Mouse (Mus musculus): ENCODE results near the gene Galk1. TPM values are rescaled to one million over a fixed set of nuclear protein-coding genes. Genes with fewer than 3 reads are reported as not detected.

Gene Galk1
- polyA plus RNA-seq, 1 experiment from 2014 or later, result 92.6 TPM

DNA sequence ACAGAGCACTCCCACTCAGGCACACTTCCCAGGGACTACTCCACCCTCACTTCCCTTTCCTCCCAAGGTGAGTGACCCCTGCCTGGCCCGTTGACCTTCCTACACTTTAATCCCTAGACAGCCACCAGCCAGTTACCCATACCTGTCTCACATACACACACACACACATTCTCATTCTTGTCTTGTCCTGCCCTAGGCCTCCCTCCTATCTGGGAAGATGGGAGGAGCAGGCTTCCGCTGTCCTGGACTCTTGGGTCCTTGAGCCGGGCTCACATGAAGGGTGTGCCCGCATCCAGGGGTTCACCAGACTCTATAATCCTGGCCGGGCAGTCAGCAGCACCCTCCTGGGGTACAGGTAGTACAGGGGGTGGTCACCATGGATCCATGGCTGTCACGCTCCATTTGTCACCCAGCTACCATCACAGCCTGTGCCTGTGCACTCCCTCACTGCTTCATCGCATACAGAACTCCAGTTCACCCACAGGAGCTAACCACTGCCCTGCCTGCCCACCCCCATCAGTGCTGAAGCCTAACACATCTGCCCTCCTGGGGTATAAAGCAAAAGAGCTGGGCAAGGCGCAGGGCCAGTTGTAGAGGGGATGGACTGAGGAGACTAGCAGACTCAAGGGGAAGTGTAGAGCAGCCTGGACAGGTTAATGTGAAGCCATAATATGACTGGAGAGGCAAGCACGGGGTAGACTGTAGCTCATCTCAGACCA is 6.7 kb downstream of the Galk1 start:
- Histone ChIP-seq H3K27me3 (peaks cover 27% of the 10 kb centered on the region), H3K9me3 (no peaks in the 10 kb centered on the region), H3K27ac (replicated peaks) (no peak overlapping the region), H3K36me3 (no peaks in the 10 kb centered on the region), H3K4me1 (peaks cover 20% of the 10 kb centered on the region), H3K4me3 (0 out of 2 replicates have a peak overlapping the region, but pooled peaks have one; percentile 41), H3K9ac (replicated peaks) (no peak overlapping the region), H3K4me2 (replicated peaks) (peak overlapping the region; percentile 65; the same call in 1 of the 2 replicates)
- WGBS, result 74% methylated on average over 9 of the region's 9 CpGs
- no peak for ATAC-seq (ENCODE audit: low FRiP score, low read depth)

DNA sequence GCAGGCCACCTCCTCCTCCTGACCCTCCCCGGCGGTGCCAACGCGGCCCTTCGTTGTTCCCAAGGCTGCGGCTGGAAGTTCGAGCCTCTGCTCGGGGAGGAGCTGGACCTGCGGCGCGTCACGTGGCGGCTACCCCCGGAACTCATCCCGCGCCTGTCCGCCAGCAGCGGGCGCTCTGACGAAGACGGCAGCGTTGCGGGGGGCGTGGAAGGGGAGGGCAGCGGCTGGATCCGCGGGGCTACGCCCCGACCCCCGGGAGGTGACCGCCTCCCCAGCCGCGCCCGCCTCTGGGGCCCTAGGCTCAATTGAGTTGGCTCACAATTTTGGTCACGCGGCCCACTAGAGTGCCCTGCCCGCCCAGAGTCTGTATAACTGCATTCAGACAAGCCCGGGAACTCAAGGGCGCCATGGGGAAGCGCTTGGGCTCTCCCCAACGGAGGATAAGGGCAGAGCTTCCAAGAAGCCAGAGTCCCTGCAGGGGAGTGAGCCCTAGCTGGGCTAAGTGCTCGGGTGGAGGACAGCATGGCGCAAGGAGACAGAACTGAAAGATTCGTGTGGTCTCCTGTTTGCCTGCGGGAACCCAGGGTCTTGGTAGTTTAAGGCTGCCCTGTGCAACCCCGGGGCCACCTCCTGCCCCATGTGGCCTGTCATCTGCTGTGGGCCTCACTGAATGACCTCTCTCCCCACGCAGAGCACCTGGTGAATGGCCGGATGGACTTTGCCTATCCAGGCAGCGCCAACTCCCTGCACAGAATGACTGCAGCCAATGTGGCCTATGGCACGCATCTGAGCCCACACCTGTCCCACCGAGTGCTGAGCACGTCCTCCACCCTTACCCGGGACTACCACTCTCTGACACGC is 7.4 kb downstream of the Galk1 start:
- H3K27me3 ChIP-seq, result peaks cover 33% of the 10 kb centered on the region
- H3K4me1 ChIP-seq, result peaks cover 23% of the 10 kb centered on the region
- H3K27ac ChIP-seq (replicated peaks), result no peak overlapping the region
- no peaks in the 10 kb centered on the region for H3K9me3 ChIP-seq
- ATAC-seq (ENCODE audit: low FRiP score, low read depth), result peak; percentile 60
- H3K4me2 ChIP-seq (replicated peaks), result peak overlapping the region; percentile 65
- no peaks in the 10 kb centered on the region for H3K36me3 ChIP-seq
- WGBS, result 5% methylated on average over 54 of the region's 54 CpGs
- peak overlapping the region; percentile 41 for H3K4me3 ChIP-seq
- H3K9ac ChIP-seq (replicated peaks), result peak overlapping the region; percentile 40; the same call in 1 of the 2 replicates

DNA sequence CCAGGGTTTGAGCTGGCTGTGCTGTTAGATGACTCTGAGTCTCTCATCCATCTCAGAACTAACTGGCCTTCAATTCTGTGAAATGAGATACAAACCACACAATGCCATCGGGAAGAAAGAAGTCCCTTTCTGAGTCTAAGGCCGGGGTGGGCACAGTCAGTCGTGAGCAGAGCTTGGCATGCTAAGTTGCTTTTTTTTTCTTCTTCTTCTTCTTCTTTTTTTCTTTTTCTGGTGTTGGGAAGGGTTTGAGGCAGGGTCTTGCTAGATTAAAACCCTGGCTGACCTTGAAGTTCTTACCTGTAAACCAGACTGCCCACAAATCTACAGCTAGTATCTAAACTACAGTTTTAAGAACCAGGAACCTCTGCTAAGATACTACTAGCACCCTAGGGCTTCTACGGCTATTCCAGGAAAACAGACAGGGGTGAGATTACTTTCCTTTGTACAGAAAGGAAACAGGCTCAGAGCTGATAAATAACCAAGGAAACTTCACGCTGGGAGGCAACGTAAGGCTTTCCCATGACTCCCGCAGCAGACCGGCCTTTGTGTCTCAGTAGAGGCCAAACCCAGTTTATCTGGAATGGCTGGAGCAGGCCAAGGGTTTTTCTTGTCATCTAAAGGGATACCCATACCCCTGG is 8.2 kb downstream of the Galk1 start:
- no peak for ATAC-seq (ENCODE audit: low FRiP score, low read depth)
- H3K4me2 ChIP-seq (replicated peaks), result peak overlapping the region; percentile 65
- no peaks in the 10 kb centered on the region for H3K36me3 ChIP-seq
- peak overlapping the region; percentile 41 for H3K4me3 ChIP-seq
- no peaks in the 10 kb centered on the region for H3K9me3 ChIP-seq
- H3K27me3 ChIP-seq, result peaks cover 38% of the 10 kb centered on the region
- peaks cover 27% of the 10 kb centered on the region for H3K4me1 ChIP-seq
- H3K9ac ChIP-seq (replicated peaks), result peak overlapping the region; percentile 40; the same call in 1 of the 2 replicates
- 37% methylated on average over 8 of the region's 8 CpGs for WGBS
- no peak overlapping the region for H3K27ac ChIP-seq (replicated peaks)

DNA sequence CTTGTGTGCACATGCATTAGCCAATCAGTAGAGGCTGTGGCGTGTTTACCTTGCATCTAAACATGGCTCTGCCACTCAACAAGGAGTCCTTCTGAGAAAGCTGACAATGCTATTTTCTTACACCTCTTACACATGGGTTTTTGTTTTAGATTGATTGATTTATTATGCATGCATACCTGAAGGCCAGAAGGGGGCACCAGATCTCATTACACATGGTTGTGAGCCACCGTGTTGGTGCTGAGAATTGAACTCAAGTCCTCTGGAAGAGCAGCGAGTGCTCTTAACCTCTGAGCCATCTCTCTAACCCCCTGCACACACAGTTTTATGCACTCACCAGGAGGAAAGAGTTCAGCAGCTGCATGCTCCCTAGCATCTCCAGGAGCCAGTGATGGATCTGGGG is 9.6 kb downstream of the Galk1 start:
- no peak for ATAC-seq (ENCODE audit: low FRiP score, low read depth)
- peaks cover 27% of the 10 kb centered on the region for H3K4me1 ChIP-seq
- no peak overlapping the region for H3K4me3 ChIP-seq
- no peaks in the 10 kb centered on the region for H3K36me3 ChIP-seq
- WGBS, result 86% methylated on average over 3 of the region's 3 CpGs
- peaks cover 38% of the 10 kb centered on the region for H3K27me3 ChIP-seq
- H3K9me3 ChIP-seq, result no peaks in the 10 kb centered on the region
- H3K27ac ChIP-seq (replicated peaks), result no peak overlapping the region
- H3K9ac ChIP-seq (replicated peaks), result no peak overlapping the region
- no peak overlapping the region for H3K4me2 ChIP-seq (replicated peaks)

DNA sequence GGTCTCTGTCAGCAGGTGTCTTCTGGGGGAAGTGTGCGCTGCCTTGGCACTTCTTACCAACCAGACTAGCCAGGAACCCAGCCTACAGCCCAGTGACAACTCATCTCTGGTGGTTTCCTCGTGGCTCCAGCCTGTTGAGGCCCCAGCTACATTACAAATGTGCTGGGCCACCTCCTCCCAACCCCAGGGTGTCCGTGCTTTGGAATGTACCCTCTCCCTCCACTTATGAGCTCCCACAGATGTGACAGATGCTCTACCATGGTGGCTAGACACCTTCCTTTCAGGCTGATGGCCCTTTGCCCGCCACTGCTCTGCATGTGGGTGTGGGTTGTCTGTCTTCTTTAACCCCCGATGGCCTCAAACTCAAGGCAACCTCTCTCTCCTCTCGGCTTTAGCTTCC is 10.8 kb downstream of the Galk1 start:
- Histone ChIP-seq H3K9ac (replicated peaks) (no peak overlapping the region), H3K4me3 (no peak overlapping the region), H3K4me2 (replicated peaks) (no peak overlapping the region), H3K36me3 (no peaks in the 10 kb centered on the region), H3K27me3 (peaks cover 38% of the 10 kb centered on the region), H3K9me3 (no peaks in the 10 kb centered on the region), H3K27ac (replicated peaks) (no peak overlapping the region), H3K4me1 (peaks cover 27% of the 10 kb centered on the region)
- no peak for ATAC-seq (ENCODE audit: low FRiP score, low read depth)
- WGBS, result 73% methylated on average over 6 of the region's 6 CpGs

DNA sequence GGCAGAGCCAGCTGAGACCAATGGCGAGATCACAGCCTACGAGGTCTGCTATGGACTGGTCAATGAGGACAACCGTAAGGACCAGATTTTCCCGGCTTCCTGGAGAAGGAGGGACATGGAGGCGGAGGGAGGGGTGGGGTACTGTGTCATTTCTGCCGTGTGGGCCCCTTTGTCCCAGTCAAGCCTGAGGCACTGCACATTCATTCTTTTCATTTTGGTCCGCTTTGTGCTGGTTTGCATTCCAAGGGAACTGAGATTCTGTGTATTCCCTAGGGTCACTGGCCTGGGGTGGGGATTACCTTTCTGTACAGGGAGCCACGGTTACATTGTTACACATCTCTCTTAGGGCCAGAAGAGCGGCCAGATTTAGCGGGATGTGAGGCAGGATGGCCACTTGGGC is 11.9 kb downstream of the Galk1 start:
- WGBS, result 33% methylated on average over 10 of the region's 10 CpGs
- Histone ChIP-seq H3K9ac (replicated peaks) (no peak overlapping the region), H3K27ac (replicated peaks) (no peak overlapping the region), H3K9me3 (no peaks in the 10 kb centered on the region), H3K4me1 (peaks cover 26% of the 10 kb centered on the region), H3K4me2 (replicated peaks) (no peak overlapping the region), H3K27me3 (peaks cover 32% of the 10 kb centered on the region), H3K36me3 (no peaks in the 10 kb centered on the region), H3K4me3 (no peak overlapping the region)
- no peak for ATAC-seq (ENCODE audit: low FRiP score, low read depth)

DNA sequence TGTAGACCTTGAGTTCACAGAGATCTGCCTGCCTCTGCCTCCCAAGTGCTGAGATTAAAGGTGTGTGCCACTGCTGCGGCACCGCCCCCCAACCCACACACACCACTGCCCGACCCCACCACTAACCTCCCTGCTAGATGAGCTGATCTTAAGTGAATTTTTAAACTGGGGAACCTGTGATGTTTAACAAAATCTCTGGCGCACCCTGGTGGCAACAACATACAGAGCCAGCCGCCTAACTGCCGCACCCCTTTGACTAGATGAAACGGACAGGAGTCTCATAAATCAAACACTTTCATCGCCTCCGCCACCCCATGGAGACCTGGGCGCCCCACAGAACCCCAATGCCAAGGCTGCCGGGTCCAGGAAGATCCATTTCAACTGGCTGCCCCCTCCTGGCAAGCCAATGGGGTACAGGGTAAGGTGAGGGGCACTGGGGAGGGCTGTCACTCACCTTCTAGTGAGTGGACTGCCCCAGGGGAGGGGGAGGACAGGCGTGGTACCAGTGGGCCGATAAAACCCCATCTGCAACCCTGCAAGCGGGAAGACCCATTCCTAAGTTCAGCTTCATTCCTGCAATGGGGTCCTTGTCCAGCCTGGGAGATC is 12.9 kb downstream of the Galk1 start:
- no peak overlapping the region for H3K27ac ChIP-seq (replicated peaks)
- peaks cover 28% of the 10 kb centered on the region for H3K27me3 ChIP-seq
- peaks cover 16% of the 10 kb centered on the region for H3K4me1 ChIP-seq
- no peak overlapping the region; the same call in 1 of the 2 replicates for H3K9ac ChIP-seq (replicated peaks)
- no peaks in the 10 kb centered on the region for H3K36me3 ChIP-seq
- no peak overlapping the region for H3K4me3 ChIP-seq
- H3K9me3 ChIP-seq, result no peaks in the 10 kb centered on the region
- 0 out of 2 replicates have a peak, but pooled peaks have one; percentile 34 for ATAC-seq (ENCODE audit: low FRiP score, low read depth)
- 22% methylated on average over 14 of the region's 14 CpGs for WGBS
- no peak overlapping the region for H3K4me2 ChIP-seq (replicated peaks)

DNA sequence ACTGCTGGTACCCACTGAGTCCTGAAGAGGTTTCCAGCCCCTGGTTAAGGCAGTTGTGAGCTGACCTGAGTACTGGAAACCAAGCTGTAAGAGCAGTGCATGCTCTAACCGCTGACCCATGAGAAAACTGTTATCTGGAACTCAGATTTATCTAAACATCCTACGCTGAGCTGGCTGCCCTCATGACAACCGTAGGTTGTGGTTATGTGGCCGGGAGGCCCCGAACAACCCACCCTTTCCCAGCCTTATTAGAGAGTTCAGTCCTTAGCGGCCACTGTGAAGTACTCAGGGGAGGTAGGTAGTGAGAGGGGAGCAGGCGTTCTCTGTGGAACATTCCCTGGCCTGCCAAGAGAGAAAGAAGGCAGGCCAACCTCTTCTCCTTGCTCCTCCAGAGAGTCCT is 13.5 kb downstream of the Galk1 start:
- Histone ChIP-seq H3K27me3 (peaks cover 25% of the 10 kb centered on the region), H3K9ac (replicated peaks) (no peak overlapping the region), H3K9me3 (no peaks in the 10 kb centered on the region), H3K36me3 (no peaks in the 10 kb centered on the region), H3K4me1 (peaks cover 14% of the 10 kb centered on the region), H3K4me2 (replicated peaks) (no peak overlapping the region), H3K27ac (replicated peaks) (no peak overlapping the region), H3K4me3 (no peak overlapping the region)
- WGBS, result 86% methylated on average over 7 of the region's 7 CpGs
- no peak for ATAC-seq (ENCODE audit: low FRiP score, low read depth)

DNA sequence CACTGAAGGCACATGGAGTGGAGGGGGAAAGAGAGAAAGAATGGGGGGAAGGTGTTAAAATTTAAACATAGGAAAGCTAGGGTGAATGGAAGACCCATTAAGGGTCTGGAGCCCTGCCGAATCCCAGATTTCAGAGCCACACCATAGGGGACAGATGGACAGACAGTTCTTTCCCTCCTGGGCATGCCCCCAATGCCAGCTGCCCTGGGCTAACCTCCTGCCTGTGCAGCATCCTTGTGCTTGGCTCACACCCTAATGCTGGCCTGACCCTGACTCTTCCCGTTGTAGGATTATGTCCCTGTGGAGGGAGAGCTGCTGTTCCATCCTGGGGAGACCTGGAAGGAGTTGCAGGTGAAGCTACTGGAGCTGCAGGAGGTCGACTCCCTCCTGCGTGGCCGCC is 14.9 kb downstream of the Galk1 start:
- peaks cover 14% of the 10 kb centered on the region for H3K4me1 ChIP-seq
- no peak overlapping the region for H3K27ac ChIP-seq (replicated peaks)
- H3K27me3 ChIP-seq, result peaks cover 16% of the 10 kb centered on the region
- no peaks in the 10 kb centered on the region for H3K9me3 ChIP-seq
- 61% methylated on average over 5 of the region's 5 CpGs for WGBS
- no peaks in the 10 kb centered on the region for H3K36me3 ChIP-seq
- no peak overlapping the region for H3K4me2 ChIP-seq (replicated peaks)
- no peak for ATAC-seq (ENCODE audit: low FRiP score, low read depth)
- H3K4me3 ChIP-seq, result no peak overlapping the region
- no peak overlapping the region for H3K9ac ChIP-seq (replicated peaks)

DNA sequence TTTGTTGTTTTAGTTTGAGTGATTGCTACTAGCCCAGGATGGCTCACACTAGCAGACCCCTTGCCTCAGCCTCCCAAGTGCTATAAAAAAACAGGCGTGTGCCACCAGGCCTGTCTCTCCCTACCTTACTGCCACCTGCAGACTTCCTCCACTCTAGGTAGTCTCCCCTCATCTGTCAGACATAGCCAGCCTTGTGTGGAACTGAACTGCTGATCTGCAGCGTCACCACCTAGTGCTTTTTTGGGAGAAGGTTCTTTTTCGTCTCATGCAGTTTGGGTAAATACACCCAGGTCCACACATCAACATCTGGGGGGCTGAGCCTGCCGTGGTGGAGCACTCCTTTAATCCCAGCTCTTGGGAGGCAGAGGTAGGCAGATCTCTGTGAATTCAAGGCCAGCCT is 15.5 kb downstream of the Galk1 start:
- H3K27me3 ChIP-seq, result peaks cover 16% of the 10 kb centered on the region
- no peak overlapping the region for H3K9ac ChIP-seq (replicated peaks)
- H3K4me3 ChIP-seq, result no peak overlapping the region
- H3K27ac ChIP-seq (replicated peaks), result no peak overlapping the region
- ATAC-seq (ENCODE audit: low FRiP score, low read depth), result no peak
- H3K36me3 ChIP-seq, result no peaks in the 10 kb centered on the region
- peaks cover 14% of the 10 kb centered on the region for H3K4me1 ChIP-seq
- H3K9me3 ChIP-seq, result no peaks in the 10 kb centered on the region
- no peak overlapping the region for H3K4me2 ChIP-seq (replicated peaks)
- WGBS, result 78% methylated on average over 4 of the region's 4 CpGs

DNA sequence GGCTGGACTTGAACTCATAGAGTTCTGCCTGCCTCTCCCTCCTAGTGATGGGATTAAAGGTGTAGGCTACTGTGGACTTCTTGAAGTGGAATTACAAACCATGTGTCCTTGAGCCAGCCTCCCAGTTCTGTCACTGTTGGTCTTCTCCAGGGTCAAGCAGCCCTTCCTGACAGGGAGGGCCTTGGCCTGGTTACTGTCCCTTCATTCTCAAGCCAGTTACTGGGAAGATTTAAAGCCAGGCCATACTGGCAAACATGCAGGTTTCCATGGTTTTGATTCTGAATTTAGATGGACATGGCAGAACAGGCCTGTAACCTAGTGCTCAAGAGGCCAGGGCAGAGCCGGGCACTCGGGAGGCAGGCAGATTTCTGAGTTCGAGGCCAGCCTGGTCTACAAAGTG is 17.3 kb downstream of the Galk1 start:
- H3K36me3 ChIP-seq, result no peaks in the 10 kb centered on the region
- H3K9ac ChIP-seq (replicated peaks), result no peak overlapping the region
- no peak overlapping the region for H3K4me3 ChIP-seq
- no peak overlapping the region for H3K4me2 ChIP-seq (replicated peaks)
- peaks cover 6% of the 10 kb centered on the region; the same call in 1 of the 2 replicates for H3K4me1 ChIP-seq
- H3K27me3 ChIP-seq, result peaks cover 10% of the 10 kb centered on the region
- 94% methylated on average over 3 of the region's 3 CpGs for WGBS
- no peak for ATAC-seq (ENCODE audit: low FRiP score, low read depth)
- no peaks in the 10 kb centered on the region for H3K9me3 ChIP-seq
- no peak overlapping the region for H3K27ac ChIP-seq (replicated peaks)

All from midbrain, embryonic 12.5 days (tissue).